ENCODE assay signal across 8 mouse cellular contexts in the genomic region with DNA sequence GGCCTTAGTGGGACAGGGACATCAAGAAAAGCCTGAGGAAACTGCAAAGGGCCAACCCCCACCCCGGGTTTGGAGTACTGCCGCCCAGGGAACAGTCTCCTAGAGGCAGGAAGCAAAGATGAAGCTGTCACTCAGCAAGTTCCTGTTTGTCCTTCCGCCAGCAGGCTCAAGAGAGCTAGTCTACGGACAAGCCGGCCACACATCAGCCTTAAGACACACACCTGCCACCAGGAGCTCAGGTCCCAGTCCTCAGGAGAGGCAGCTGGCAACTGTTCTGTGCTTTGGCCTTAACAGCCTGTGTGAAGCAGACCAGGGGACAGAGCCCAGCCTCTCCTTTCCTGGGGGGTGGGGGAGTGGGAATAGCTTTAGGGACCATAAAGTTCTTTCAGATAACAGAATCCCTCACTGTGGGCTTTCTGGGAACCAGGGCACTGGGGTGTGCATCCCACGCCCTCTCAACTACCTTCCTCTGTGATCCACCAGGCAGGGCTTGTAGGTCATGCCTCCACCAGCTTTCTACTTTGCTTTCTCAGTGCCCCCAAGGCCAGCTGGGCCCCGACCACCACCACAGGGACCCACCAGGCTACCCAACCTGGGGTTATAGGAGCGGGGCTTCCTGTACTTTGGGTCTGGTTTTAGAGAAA.
A peak's percentile ranks its signal among the peaks of the same experiment; 100 is the strongest.
DNase-seq lines count a peak whose midpoint lies in the region; ATAC-seq and TF ChIP-seq lines count a peak whose summit lies in the region.

No protein-coding gene starts in this region.

- ATAC-seq in lung, embryonic 16.5 days (ENCODE audit: low read depth): 0 out of 2 replicates have a peak, but pooled peaks have one; percentile 6

- TF ChIP-seq CTCF in bone marrow, adult 2 months (IDR thresholded peaks at IDR 0.05; ENCODE audit: control insufficient read depth, insufficient read depth, low read length): no peak

- TF ChIP-seq POLR2A in bone marrow, adult 2 months (IDR thresholded peaks at IDR 0.05; ENCODE audit: borderline replicate concordance, control insufficient read depth, low read depth, low read length): no peak

- H3K4me1 ChIP-seq in bone marrow, adult 2 months (ENCODE audit: control insufficient read depth, insufficient read depth, low read length): peaks cover 13% of the 10 kb centered on the region
- peaks cover 70% of the 10 kb centered on the region for H3K4me1 ChIP-seq in heart, embryonic 10.5 days
- H3K4me1 ChIP-seq in lung, embryonic 16.5 days (replicated peaks; ENCODE audit: control insufficient read depth, insufficient read depth, low read length): peaks cover 48% of the 10 kb centered on the region

- H3K4me3 ChIP-seq in bone marrow, adult 2 months (replicated peaks; ENCODE audit: control insufficient read depth, low read depth, low read length): no peak overlapping the region
- H3K4me3 ChIP-seq in heart, embryonic 10.5 days: 0 out of 2 replicates have a peak overlapping the region, but pooled peaks have one; percentile 1
- no peak overlapping the region for H3K4me3 ChIP-seq in lung, embryonic 16.5 days (ENCODE audit: low read length)

- peak; percentile 55 to 57 for DNase-seq in B cell, adult 2 months
- DNase-seq in heart, embryonic 10.5 days (ENCODE audit: low spot score): no peak
- DNase-seq in kidney, adult 9 months: peak; percentile 73
- DNase-seq in yolk sac, embryonic 10.5 days (ENCODE audit: low spot score): peak; percentile 11
- no peak for DNase-seq in embryo, embryonic 10.5 days (ENCODE audit: low spot score)
- no peak for DNase-seq in natural killer cell, adult 2 months (ENCODE audit: low spot score in 2 of 2)

- peaks cover 5% of the 10 kb centered on the region for H3K36me3 ChIP-seq in heart, embryonic 10.5 days
- H3K36me3 ChIP-seq in lung, embryonic 16.5 days (ENCODE audit: control insufficient read depth, insufficient read depth, low read length): peaks cover 7% of the 10 kb centered on the region; the same call in 1 of the 2 replicates

- no peaks in the 10 kb centered on the region for H3K27me3 ChIP-seq in heart, embryonic 10.5 days (ENCODE audit: insufficient read depth, poor library complexity, severe bottlenecking)
- H3K27me3 ChIP-seq in lung, embryonic 16.5 days (ENCODE audit: control insufficient read depth, insufficient read depth, low read depth, low read length): no peaks in the 10 kb centered on the region

- H3K9me3 ChIP-seq in heart, embryonic 10.5 days: no peaks in the 10 kb centered on the region
- no peaks in the 10 kb centered on the region for H3K9me3 ChIP-seq in lung, embryonic 16.5 days (ENCODE audit: control insufficient read depth, low read length)

- H3K9ac ChIP-seq in lung, embryonic 16.5 days (ENCODE audit: low read length): peak overlapping the region; percentile 36

- no peak overlapping the region; the same call in 1 of the 2 replicates for H3K4me2 ChIP-seq in lung, embryonic 16.5 days (ENCODE audit: low read depth, low read length)

- 24% methylated on average over 8 of the region's 8 CpGs for WGBS in bone marrow, adult 2 months
- whole genome bisulfite sequencing in heart, embryonic 10.5 days: 45% methylated on average over 8 of the region's 8 CpGs
- 44% methylated on average over 8 of the region's 8 CpGs for WGBS in lung, embryonic 16.5 days

- peak overlapping the region; percentile 76 for H3K27ac ChIP-seq in bone marrow, adult 2 months (ENCODE audit: control insufficient read depth, insufficient read depth, low read depth, low read length, poor library complexity)
- peak overlapping the region; percentile 94 for H3K27ac ChIP-seq in heart, embryonic 10.5 days
- peak overlapping the region; percentile 95 for H3K27ac ChIP-seq in lung, embryonic 16.5 days (ENCODE audit: low read length)

Comparison
In these comparisons a context has a peak if more than half of its experiments do, and no peak if none do; other contexts are left out.
1. DNase-seq: peak in B cell, adult 2 months (2 of 2), kidney, adult 9 months (single experiment) and yolk sac, embryonic 10.5 days (single experiment); none in heart, embryonic 10.5 days (single experiment), embryo, embryonic 10.5 days (single experiment) and natural killer cell, adult 2 months (0 of 2).
2. Peak in every context shown above with its lines, with median percentiles within 50 percentile points of each other: H3K27ac ChIP-seq.